Mouse (Mus musculus) G1E-ER4 (cell line): ENCODE measurements around the gene Sept10. TPM values are rescaled to one million over a fixed set of nuclear protein-coding genes. Genes with fewer than 3 reads are reported as not detected.

Experiments used
- GATA1 ChIP-seq: IDR thresholded peaks from one replicate; pipeline ENCODE4 v1.8.0; 2012; ENCODE audit warnings: low read length, inconsistent platforms
- polyA plus RNA-seq: library from polyadenylated mRNA; stranded (reverse); fragments of >175 nt; gene quantifications from 2 replicates; pipeline ENCODE4 v1.2.3, GENCODE M21; 2012

Gene Sept10
- polyA plus RNA-seq: 0.18 and 0.23 TPM in 2 replicates

DNA sequence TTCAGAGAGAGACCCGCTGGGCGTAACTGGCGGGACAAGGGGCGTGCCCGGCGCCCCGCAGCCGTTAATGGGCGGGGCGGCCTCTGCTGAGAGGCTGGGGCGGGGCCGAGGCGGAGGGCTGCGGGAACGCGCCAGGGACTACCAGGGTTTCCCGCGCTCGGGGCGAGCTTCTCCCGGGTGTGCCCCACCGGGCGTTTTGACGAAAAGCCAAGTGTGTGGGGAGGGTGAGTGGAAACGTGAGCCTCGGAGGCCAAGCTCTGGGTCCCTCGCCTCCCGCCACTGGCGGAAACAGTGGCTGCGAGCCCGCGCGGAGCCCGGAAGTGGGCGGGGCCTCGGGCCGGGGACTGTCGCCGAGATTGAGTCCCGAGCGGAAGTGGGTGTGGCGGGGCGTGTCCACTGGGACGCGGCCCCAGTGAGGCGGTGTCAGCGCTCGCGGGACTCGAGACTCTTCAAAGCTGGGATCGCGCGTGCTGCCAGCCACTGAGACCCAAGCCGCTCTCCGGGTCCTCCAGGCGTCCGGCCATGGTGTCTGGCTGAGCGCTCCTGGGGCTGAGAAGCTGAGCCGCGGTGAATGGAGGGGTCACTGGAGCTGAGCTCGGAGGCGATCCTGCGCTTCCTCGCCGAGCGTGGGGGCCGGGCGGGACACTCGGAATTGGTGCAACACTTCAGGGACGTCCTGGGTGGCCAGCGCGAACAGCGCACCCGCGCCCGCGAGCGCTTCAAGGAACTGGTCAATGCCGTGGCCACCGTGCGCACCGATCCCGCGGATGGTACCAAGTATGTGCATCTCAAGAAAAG, at the start of gene Sept10, which contains the start of gene Sowahc:
Gene Sept10, minus strand, starts transcription at position 375 of the 798 bp plus-strand sequence.
Gene Sowahc, plus strand, starts transcription at position 481 of the 798 bp plus-strand sequence.
- TF ChIP-seq GATA1: no peak

DNA sequence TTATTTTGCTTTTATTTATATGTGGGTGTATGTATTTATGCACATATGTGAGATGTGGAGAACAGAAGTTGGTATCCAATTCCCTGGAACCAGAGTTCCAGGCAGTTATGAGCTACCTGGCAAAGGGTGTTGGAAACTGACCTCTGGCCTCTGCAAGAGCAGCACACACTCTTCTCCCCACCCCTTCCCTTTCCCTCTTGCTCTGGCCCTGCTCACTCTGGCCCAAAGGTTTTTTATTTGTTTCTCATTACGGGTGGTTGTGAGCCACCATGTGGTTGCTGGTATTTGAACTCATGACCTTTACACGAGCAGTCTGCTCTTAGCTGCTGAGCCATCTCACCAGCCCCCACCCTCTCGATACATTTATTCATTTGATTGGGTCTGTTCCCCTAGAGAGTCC, 47.1 kb upstream of the Sept10 start:
- no peak for TF ChIP-seq GATA1

GRCm38 (mm10) chr10:59268109-59268508, 46.5 kb upstream of the Sept10 start:
- TF ChIP-seq GATA1: no peak

GRCm38 (mm10) chr10:59267275-59267674, 45.6 kb upstream of the Sept10 start:
- TF ChIP-seq GATA1: no peak

- no peak for TF ChIP-seq GATA1
These were observed 44.5 kb upstream of the Sept10 start for GRCm38 (mm10) chr10:59266097-59266496.

DNA sequence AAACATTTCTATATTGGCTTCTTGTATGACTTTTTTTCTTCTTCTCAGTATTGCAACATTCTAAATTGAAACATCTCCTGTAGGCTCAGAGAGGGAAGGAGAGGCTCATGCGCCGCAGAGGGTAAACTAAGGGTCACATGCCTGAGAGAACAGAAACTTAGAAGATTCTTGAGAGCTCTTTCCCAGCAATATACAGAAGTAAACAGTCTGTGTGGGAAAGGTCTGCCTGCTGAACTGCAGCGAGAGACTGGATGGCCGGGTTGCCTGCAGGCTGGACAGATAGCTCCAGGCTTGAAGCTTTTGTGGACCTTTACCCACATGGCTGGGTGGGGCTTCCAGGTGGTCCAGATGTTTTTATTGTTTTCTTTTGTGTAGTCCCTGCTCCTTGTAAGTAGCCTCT, 44.0 kb upstream of the Sept10 start:
- TF ChIP-seq GATA1: no peak

DNA sequence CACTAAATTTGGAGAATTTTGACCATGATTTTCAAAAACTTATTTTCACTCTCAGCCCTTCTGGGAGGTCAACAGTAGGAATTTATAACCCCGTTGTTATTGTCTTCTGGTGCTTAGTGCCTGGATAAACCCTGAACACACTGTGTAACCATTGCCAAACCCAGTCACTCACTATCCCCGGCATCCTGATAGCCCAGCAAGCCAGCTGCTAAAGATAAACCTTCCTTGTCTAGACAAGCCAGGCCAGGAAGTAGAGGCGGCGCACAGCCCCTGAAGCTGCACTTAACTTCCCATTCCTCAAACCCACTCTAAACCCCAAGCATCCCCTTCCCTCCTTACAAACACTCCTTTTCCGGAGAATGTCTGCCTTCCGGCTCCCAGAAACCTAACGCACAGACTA, 43.4 kb upstream of the Sept10 start:
- TF ChIP-seq GATA1: no peak

DNA sequence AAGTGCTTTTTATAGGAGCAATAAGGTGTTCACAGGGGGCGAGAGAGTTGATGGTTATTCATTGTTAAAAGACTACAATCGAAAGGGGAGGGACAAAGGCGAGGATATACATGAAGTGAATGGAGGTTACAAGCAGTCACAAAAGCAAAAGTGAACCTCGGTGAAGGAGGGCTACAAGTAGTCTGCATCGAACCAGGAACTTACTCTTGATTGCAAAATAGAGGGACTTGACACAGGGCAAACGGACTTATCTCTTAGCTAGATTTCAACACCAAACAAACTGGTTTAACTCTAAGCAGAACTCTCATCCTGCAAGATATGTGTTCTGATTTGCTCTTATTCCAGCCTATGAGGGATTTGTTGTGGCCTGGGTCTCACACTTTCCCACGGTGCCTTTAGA, 41.3 kb upstream of the Sept10 start:
- no peak for TF ChIP-seq GATA1

DNA sequence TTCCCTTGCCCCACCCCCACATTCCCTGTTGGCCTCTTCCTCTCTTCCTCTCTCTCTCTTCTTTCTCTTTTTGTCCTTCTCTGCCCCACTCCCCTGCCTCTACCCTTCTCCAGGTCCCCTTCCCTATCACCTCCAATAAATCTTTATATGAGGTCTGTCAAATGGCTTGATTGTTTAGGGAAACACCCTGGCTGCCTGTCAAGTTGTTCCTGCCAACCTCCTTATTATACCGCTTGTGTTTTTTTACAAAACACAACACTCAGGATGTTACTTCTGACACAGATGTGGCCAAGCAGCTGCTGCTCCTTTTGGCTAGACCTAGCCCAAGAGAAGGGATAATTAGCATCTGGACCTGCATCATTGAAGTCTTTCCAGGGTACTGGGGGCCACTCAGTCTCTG, 40.4 kb upstream of the Sept10 start:
- no peak for TF ChIP-seq GATA1

DNA sequence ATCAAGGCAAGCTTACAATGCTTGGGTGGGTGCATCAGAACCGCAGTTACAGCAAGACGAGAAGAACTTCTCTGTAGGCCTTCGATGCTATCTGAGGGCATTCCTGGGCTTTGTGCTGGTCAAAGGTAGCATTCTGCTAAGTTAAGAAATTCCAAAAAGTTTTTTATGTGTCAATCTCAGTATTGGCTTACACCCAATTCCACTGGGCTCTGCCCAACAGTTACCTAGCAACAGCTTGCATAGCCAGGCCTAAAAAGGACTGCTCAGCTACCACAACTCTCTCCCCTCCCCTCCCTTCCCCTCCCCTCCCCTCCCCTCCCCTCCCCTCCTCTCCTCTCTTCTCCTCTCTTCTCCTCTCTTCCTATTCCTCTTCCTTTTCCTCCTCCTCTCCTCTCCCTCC, 40.0 kb upstream of the Sept10 start:
- TF ChIP-seq GATA1: no peak

- no peak for TF ChIP-seq GATA1
These were observed 37.9 kb upstream of the Sept10 start for GRCm38 (mm10) chr10:59259572-59259971.

DNA sequence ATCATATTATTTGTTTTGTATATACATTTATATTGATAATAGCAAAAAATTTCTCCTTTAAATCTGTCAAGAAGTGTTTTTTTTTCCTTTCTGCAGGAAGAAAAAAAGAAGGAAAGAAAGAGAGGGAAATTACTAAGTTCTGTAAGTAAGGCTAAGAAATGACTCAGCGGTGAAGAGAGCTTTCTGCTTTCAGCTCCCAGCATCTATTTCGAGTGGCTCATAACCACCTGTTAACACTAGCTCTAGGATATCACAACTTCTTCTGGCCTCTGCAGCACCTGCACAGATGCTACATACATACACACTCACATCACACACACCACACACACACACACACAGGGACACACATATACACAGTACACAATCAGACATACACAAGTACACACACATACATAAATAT, 34.9 kb upstream of the Sept10 start:
- no peak for TF ChIP-seq GATA1

DNA sequence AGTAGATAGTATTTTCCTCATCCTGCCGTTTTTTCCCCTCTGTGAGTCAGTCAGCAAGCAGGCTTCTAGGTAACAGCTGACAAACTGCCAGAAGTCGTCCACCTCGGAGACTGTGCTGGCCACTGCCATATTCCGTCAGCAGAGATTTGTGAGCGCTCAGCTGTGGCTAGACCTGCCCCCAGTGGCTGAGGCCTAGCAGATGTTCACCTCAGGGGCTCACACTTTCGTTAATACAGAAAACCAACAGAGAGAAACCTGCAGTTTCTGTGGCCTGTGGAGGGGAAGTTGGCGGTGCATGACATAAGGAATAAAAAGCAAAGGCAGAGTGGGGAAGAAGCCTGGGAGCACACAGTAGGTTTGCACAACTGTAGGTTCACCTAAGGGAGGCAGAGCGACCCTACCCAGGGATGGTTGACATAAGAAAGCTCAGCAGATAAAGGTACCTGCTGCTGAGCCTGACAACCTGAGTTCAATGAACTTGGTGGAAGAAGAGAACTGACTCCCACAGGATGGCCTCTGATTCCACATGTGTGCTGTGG, 32.0 kb upstream of the Sept10 start:
- no peak for TF ChIP-seq GATA1

DNA sequence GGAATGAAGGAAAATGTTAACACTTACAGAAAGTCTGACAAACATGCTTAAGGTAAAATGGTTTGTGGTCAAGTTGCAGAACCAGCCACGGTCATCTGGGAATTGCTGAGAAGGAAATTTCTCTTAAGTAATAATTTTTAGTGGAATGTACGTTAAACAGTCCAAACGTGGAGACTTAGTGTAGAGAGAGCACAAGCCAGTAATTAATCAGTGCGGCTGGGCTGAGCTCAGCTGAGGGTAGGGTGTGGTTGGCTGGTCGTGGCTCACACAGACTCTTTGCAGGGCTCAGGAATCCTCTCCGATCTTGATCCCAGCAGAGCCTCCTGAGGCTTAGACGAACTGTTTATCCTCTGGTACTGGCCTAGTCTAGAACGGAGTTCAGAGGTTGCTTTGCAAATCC, 30.7 kb upstream of the Sept10 start:
- no peak for TF ChIP-seq GATA1

- TF ChIP-seq GATA1: no peak
These were observed 30.3 kb upstream of the Sept10 start for GRCm38 (mm10) chr10:59251980-59252379.

DNA sequence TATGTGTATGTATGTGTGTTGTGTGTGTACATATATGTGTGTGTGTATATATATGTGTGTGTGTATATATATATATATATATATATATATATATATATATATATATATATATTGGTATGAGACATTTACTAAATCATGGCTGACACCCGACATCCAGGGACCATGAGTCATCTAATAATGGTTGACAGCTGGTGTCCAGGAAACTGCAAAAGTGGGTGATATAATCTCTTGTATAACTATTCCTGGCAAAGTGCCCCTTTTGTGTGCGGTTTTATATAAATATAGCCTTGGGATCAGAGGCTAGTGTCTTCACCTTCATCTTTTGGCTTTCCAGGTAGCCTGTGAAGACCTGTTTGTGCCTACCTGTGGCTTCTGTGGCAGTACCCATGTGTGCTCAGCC, 29.0 kb upstream of the Sept10 start:
- no peak for TF ChIP-seq GATA1

- no peak for TF ChIP-seq GATA1
These were observed 27.9 kb upstream of the Sept10 start for GRCm38 (mm10) chr10:59249531-59249930.

GRCm38 (mm10) chr10:59241141-59241541, 19.5 kb upstream of the Sept10 start:
- TF ChIP-seq GATA1: no peak
